Mouse (Mus musculus) bone marrow, adult 2 months (tissue): ENCODE measurements around the gene Anxa11. TPM values are rescaled to one million over a fixed set of nuclear protein-coding genes. Genes with fewer than 3 reads are reported as not detected.
"Not testable (repeated sequence)": the region's sequence is repeated elsewhere in the genome, so short reads cannot be mapped to it uniquely, and the experiment has no call there.

Experiments used
- H3K27ac ChIP-seq: fragments of 200-500 bp; 2 replicates; pipeline ENCODE4 v1.5.1; 2012; ENCODE audit warnings: low read depth, mild to moderate bottlenecking, control low read depth, inconsistent platforms, low read length; ENCODE audit not compliant: control insufficient read depth, poor library complexity, insufficient read depth
- H3K4me1 ChIP-seq: fragments of 200-500 bp; 2 replicates; pipeline ENCODE4 v1.6.1; 2011; ENCODE audit warnings: low read length; ENCODE audit not compliant: control insufficient read depth, insufficient read depth
- H3K4me3 ChIP-seq: fragments of 200-500 bp; replicated peaks from 2 replicates; pipeline ENCODE3; 2011; ENCODE audit warnings: mild to moderate bottlenecking, low read depth, low read length, control low read depth; ENCODE audit not compliant: control insufficient read depth
- WGBS: fragments of 180-500 bp; shearing (Covaris S2); methylation state at CpG from one replicate; pipeline ENCODE4 v1.1.7; 2018; 5-methylcytosine and 5-hydroxymethylcytosine counted together
- polyA plus RNA-seq: library from polyadenylated mRNA; stranded (reverse); fragments of >200 nt; gene quantifications from 2 replicates; pipeline ENCODE4 v1.2.4, GENCODE M21; 2011; ENCODE audit warnings: low replicate concordance; ENCODE audit not compliant: missing spikeins, insufficient read depth, insufficient read length

Gene Anxa11
- polyA plus RNA-seq, 1 experiment = 43.0 TPM

GRCm38 (mm10) chr14:25918427-25919170, 76.6 kb downstream of the Anxa11 start:
- H3K4me3 ChIP-seq, H3K27ac ChIP-seq, H3K4me1 ChIP-seq: not testable (repeated sequence)
- no CpG with 5 or more reads among the region's 5 CpGs for WGBS

- H3K27ac ChIP-seq, H3K4me3 ChIP-seq, H3K4me1 ChIP-seq: not testable (repeated sequence)
- no CpG with 5 or more reads among the region's 44 CpGs for WGBS
These were observed 85.0 kb downstream of the Anxa11 start for GRCm38 (mm10) chr14:25926814-25927561.

- WGBS = no CpG with 5 or more reads among the region's 10 CpGs
- H3K27ac ChIP-seq, H3K4me3 ChIP-seq, H3K4me1 ChIP-seq: not testable (repeated sequence)
These were observed 85.6 kb downstream of the Anxa11 start, which contains the start of gene Tmem254a for GRCm38 (mm10) chr14:25927562-25927881. Tmem254a (minus strand) TSS chr14:25927672.

Other genes starting within 250 kb of the Anxa11 start
- 22.2 and 34.3 TPM in 2 replicates for gene Ppif, start 148.0 kb upstream of the Anxa11 start, polyA plus RNA-seq
- 11.3 and 13.5 TPM in 2 replicates for gene Zcchc24, start 73.1 kb upstream of the Anxa11 start, polyA plus RNA-seq
- gene Plac9a, start 60.9 kb downstream of the Anxa11 start, polyA plus RNA-seq = not detected in 2 replicates
- gene Tmem254a, start 85.5 kb downstream of the Anxa11 start, polyA plus RNA-seq = not detected in 2 replicates
- gene Cphx1, start 96.1 kb downstream of the Anxa11 start, polyA plus RNA-seq = not detected in 2 replicates
- not detected in 2 replicates for gene Duxbl1, start 136.4 kb downstream of the Anxa11 start, polyA plus RNA-seq
- gene Gm9780, start 200.6 kb downstream of the Anxa11 start, polyA plus RNA-seq = not detected in 2 replicates
- 5.1 and 11.7 TPM in 2 replicates for gene Tmem254c, start 225.2 kb downstream of the Anxa11 start, polyA plus RNA-seq
- not detected in 2 replicates for gene Cphx2, start 239.4 kb downstream of the Anxa11 start, polyA plus RNA-seq
- gene Cphx3, start 240.1 kb downstream of the Anxa11 start, polyA plus RNA-seq = not detected in 2 replicates